Mouse (Mus musculus): ENCODE results near the gene Rictor. TPM values are rescaled to one million over a fixed set of nuclear protein-coding genes. Genes with fewer than 3 reads are reported as not detected.

Gene Rictor
- total RNA-seq (2017), result 61.0 and 64.8 TPM in 2 replicates

- peak in 1 of 2 experiments; percentile 63; a peak in 3 of 4 replicates for ATAC-seq (replicated peaks in 1 of 2; ENCODE audit: insufficient read depth in 1 of 2, low FRiP score in 2 of 2, low TSS enrichment in 1 of 2, low read depth in 1 of 2, poor library complexity in 2 of 2, severe bottlenecking in 2 of 2)
Observed at GRCm38 (mm10) chr15:6707936-6708525, at the start of gene Rictor. TSS of gene Rictor (plus strand) at chr15:6708379.

- no peak for ATAC-seq (replicated peaks in 1 of 2; ENCODE audit: insufficient read depth in 1 of 2, low FRiP score in 2 of 2, low TSS enrichment in 1 of 2, low read depth in 1 of 2, poor library complexity in 2 of 2, severe bottlenecking in 2 of 2)
Observed at GRCm38 (mm10) chr15:6661951-6662350, 46.2 kb upstream of the Rictor start.

GRCm38 (mm10) chr15:6663991-6664390 lies 44.2 kb upstream of the Rictor start:
- ATAC-seq (replicated peaks in 1 of 2; ENCODE audit: insufficient read depth in 1 of 2, low FRiP score in 2 of 2, low TSS enrichment in 1 of 2, low read depth in 1 of 2, poor library complexity in 2 of 2, severe bottlenecking in 2 of 2), result no peak

DNA sequence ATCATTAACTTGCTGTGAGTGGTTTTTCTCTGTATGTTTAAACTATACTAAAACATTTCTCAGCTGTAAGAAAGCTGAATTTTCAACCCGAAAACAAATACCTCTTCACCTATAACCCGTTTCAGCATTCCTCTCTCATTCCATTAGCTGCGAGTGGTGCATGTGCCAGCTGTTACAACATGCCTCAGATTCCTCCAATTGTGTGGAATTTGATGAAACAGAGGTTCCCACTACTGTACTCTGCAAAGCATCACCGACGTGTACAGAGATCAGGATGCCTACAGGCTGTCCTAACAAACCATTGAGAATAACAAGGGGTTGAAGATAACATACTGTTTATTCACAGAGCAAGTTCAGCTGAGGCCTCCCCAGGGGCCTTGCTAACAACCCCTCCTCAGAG lies 42.1 kb upstream of the Rictor start:
- no peak for ATAC-seq (replicated peaks in 1 of 2; ENCODE audit: insufficient read depth in 1 of 2, low FRiP score in 2 of 2, low TSS enrichment in 1 of 2, low read depth in 1 of 2, poor library complexity in 2 of 2, severe bottlenecking in 2 of 2)

DNA sequence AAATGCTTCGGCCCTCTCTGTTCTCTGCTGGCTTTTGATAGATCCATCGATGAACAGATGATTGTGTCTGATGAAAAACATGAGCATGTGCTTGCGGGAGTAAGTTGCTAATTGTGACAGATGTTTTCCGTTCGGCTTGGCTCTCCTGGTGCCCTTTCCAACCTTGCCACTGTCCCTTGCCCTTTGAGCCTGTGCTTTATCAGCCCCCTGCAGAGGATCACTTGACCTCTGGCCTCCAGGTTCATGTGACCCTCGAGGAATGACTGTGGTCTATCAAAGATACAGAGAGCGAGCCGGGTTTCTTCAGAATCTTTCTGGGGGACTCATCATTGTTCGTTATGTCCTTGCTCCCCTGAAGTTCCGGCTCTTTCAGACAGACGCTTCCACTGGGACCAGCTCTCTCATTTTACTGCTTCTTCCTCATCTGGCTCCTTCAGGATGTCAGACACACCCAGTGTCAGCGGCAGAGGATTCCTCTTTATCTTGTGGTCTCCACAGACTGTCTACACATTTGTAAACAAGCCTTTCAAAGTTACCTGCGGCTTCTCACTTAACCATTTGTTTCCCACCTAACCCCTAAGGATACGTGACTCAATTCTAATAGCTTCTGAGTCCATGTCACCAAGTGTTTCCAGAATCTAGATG lies 39.3 kb upstream of the Rictor start:
- no peak for ATAC-seq (replicated peaks in 1 of 2; ENCODE audit: insufficient read depth in 1 of 2, low FRiP score in 2 of 2, low TSS enrichment in 1 of 2, low read depth in 1 of 2, poor library complexity in 2 of 2, severe bottlenecking in 2 of 2)

GRCm38 (mm10) chr15:6678479-6678878 lies 29.7 kb upstream of the Rictor start:
- ATAC-seq (replicated peaks in 1 of 2; ENCODE audit: insufficient read depth in 1 of 2, low FRiP score in 2 of 2, low TSS enrichment in 1 of 2, low read depth in 1 of 2, poor library complexity in 2 of 2, severe bottlenecking in 2 of 2), result no peak

DNA sequence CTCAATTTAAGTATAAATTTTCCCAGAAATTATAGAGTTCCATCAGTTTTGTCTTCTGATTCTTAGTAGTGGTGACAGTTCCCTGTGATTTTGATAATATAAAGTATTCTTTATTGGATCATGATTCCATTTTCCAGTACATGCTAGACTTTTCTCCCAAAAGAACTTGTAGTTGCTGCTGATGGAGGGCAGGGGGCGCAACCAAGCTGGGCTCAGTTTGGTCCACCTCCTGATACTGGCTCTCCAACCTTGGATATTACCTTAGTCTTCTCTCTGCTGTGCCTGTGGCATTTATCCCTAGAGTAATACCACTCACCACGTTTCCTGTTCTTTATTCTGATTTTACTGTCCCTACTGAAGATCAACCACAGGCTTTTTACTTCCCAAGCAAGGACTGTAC lies 6.0 kb upstream of the Rictor start:
- no peak for ATAC-seq (replicated peaks in 1 of 2; ENCODE audit: insufficient read depth in 1 of 2, low FRiP score in 2 of 2, low TSS enrichment in 1 of 2, low read depth in 1 of 2, poor library complexity in 2 of 2, severe bottlenecking in 2 of 2)

DNA sequence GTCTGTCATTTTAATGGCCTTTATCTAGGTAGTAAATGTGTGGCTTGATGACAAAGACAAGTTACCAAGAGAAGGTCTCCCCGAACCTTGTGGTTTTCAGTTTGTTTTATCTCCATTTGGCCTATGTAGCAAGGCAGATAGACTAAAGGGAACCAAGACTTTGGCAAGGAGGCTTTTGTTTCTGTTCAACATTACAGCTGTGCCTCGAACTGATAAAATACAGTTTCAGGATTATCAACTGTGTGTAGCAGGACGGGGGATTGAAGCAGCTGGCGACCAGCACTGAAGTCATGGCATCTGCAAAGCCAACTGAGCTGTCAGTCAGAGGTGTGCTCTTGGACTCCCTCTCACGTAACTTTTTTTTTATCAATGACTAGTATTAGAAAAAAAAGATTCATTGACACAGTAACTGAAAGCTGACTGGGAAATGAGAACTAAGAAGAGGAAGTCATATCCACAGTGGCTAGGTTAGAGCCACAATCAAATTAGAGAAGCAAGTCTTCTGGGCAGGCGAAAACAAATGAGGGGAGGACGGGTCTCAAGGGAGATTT lies 2.8 kb upstream of the Rictor start:
- peak; percentile 40 to 64; a peak in 3 of 4 replicates for ATAC-seq (replicated peaks in 1 of 2; ENCODE audit: insufficient read depth in 1 of 2, low FRiP score in 2 of 2, low TSS enrichment in 1 of 2, low read depth in 1 of 2, poor library complexity in 2 of 2, severe bottlenecking in 2 of 2)

- peak in 1 of 2 experiments; percentile 22; a peak in 2 of 4 replicates for ATAC-seq (replicated peaks in 1 of 2; ENCODE audit: insufficient read depth in 1 of 2, low FRiP score in 2 of 2, low TSS enrichment in 1 of 2, low read depth in 1 of 2, poor library complexity in 2 of 2, severe bottlenecking in 2 of 2)
Observed at GRCm38 (mm10) chr15:6707551-6707935, 636 bp upstream of the Rictor start.

DNA sequence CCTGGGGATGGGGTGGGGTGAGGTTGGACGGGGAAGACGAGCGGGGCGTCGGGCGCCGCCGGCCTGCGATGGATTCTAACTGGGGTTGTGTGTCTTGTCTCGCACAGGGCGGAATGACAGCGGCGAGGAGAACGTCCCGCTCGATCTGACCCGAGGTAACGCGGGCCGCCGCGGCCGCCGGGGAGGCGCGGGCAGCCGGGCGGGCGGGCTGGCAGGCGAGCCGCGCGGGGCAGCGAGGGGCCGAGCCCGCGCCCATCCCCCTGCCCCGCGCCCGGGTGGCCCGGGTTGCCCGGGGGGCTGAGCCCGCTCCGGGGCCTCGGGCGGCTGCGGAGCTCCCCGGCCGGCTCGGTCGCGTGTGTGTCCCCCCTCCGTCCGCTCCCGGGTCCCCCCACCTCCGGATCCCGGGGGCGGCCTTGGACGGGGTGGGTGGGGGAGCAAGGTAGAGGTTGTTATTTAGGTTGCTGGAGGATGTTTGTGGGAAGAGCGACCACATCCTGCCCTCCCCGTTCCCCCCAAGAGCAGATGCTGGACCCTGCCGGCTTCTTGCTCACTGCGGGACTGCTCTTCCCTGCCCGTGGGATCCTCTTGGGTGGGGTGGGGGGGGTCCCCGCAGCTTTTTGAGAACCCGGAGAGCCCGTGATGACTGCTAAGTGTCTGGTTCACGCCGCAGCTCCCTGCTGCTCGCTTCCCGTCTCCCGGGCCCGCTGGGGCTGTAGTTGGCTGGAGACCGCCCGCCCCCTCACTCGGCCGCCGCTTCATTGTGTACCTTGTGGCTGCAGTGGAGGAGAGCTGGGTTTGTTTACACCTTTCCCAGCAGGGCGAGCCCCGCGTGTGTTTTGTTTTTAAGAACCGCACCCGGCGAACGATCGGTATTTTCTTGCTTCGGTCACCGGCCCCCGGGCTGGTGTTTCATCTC lies 605 bp downstream of the Rictor start:
- ATAC-seq (replicated peaks in 1 of 2; ENCODE audit: insufficient read depth in 1 of 2, low FRiP score in 2 of 2, low TSS enrichment in 1 of 2, low read depth in 1 of 2, poor library complexity in 2 of 2, severe bottlenecking in 2 of 2), result peak in 1 of 2 experiments; percentile 14; a peak in 1 of 4 replicates

DNA sequence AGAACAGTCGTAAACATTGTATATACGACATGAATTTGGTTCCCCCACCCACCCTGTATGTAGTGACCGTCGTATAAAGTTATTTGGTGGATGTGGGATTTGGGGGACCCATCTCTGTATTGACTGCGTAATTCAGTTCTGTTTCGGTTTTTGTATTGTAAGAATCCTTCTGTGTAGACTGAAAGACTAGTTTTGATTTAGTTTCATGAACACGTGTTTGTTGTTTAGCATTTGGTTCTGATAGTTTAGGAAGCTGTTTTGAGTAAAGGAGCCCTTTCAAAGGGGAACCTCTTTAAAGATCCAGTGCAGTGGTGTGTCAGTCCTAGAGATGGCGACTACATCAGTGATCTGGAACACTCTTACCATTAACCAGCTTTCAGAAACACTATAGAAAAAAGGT lies 1.4 kb downstream of the Rictor start:
- ATAC-seq (replicated peaks in 1 of 2; ENCODE audit: insufficient read depth in 1 of 2, low FRiP score in 2 of 2, low TSS enrichment in 1 of 2, low read depth in 1 of 2, poor library complexity in 2 of 2, severe bottlenecking in 2 of 2), result no peak

GRCm38 (mm10) chr15:6710341-6710740 lies 2.2 kb downstream of the Rictor start:
- ATAC-seq (replicated peaks in 1 of 2; ENCODE audit: insufficient read depth in 1 of 2, low FRiP score in 2 of 2, low TSS enrichment in 1 of 2, low read depth in 1 of 2, poor library complexity in 2 of 2, severe bottlenecking in 2 of 2), result no peak

GRCm38 (mm10) chr15:6711226-6711625 lies 3.0 kb downstream of the Rictor start:
- no peak for ATAC-seq (replicated peaks in 1 of 2; ENCODE audit: insufficient read depth in 1 of 2, low FRiP score in 2 of 2, low TSS enrichment in 1 of 2, low read depth in 1 of 2, poor library complexity in 2 of 2, severe bottlenecking in 2 of 2)

DNA sequence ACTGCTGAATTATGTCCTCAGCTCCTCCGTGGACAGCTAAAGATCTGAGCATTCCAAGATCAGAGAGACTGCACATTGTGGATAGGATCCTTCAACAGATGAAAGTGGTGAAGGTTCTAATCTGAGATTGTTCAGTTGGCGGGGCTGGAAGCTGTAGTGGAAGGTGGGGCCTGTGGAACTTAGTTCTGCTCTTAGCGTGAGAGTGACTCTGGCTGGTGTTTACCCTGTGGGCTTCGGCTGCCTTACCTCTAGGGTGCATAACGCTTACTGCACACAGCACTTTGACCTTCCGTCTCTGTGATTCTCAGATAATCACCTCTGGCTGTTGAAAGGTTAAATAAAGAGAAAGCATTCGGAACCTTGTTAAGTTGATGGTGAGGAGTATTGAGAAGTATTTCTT lies 6.6 kb downstream of the Rictor start:
- ATAC-seq (replicated peaks in 1 of 2; ENCODE audit: insufficient read depth in 1 of 2, low FRiP score in 2 of 2, low TSS enrichment in 1 of 2, low read depth in 1 of 2, poor library complexity in 2 of 2, severe bottlenecking in 2 of 2), result no peak; a peak in 1 of 4 replicates

DNA sequence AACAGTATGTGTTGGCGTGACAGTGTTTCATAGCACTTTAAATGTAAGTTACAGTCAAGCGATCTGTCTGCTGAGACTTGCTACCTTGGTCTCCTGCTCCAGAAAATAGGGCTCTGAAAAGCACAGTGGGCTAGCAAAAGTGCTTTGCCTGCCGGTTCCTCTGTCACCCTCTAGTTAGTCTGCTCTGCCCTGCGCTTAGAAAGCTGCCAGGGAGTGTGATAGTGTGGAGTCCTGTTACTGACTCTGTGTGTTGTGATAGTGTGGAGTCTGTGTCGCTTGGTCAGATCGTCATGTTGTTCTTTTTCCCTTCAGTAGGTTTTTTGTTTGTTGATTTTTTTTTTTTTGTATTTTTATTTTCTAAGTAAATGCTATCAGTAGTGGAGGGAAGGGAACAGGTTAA lies 7.1 kb downstream of the Rictor start:
- ATAC-seq (replicated peaks in 1 of 2; ENCODE audit: insufficient read depth in 1 of 2, low FRiP score in 2 of 2, low TSS enrichment in 1 of 2, low read depth in 1 of 2, poor library complexity in 2 of 2, severe bottlenecking in 2 of 2), result no peak

DNA sequence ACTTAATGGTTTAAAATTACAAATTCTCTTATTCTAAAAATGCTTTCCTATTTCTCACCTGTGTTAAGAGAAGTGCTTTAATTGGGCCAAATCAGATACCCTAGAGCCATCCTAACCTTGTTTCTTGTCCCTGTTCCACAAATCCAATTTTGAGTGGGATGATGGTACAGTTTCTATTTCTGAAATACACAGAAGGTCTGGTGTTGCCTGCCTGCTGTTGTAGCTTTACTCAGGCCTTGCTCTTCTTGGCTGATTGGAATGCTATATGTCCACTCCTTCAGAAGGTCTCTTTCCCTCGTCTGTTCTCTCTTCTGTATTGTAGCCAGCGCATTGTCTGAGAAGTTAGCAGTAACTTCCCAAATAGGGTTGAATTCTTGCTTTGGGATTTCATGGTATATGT lies 13.2 kb downstream of the Rictor start:
- no peak for ATAC-seq (replicated peaks in 1 of 2; ENCODE audit: insufficient read depth in 1 of 2, low FRiP score in 2 of 2, low TSS enrichment in 1 of 2, low read depth in 1 of 2, poor library complexity in 2 of 2, severe bottlenecking in 2 of 2)

- ATAC-seq (replicated peaks in 1 of 2; ENCODE audit: insufficient read depth in 1 of 2, low FRiP score in 2 of 2, low TSS enrichment in 1 of 2, low read depth in 1 of 2, poor library complexity in 2 of 2, severe bottlenecking in 2 of 2), result no peak
Observed at GRCm38 (mm10) chr15:6721802-6722201, 13.6 kb downstream of the Rictor start.
